8 mouse cellular contexts compared by ENCODE assay signal in the genomic region with DNA sequence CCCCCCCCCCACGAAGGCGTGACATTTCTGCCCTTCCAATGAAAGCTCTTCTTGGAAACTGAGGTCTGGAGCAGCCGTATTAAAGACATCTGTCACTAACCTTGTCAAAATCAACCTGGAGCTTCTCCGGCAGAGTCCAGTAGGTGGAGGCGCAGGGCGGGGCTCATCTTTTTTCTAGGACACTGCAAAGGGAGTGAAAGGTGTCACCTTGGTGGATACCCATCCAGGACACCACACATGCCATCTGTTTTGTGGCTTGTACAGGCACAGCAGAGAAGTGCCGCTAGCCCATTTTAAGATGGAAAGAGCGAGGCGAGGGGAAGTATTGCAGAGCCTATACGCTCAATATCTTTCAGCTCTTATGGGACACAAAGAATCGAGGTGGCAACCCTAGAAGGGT.
DNase-seq lines count a peak whose midpoint lies in the region; ATAC-seq and TF ChIP-seq lines count a peak whose summit lies in the region.

No protein-coding gene starts in this region.

- H3K4me1 ChIP-seq in heart, adult 2 months (ENCODE audit: control insufficient read depth, insufficient read depth, low read length), result no peaks in the 10 kb centered on the region
- peaks cover 1 to 3% of the 10 kb centered on the region in 2 experiments; a peak in 1 of 4 replicates for H3K4me1 ChIP-seq in ES-E14 (ENCODE audit: control insufficient read depth in 2 of 2, insufficient read depth in 2 of 2, low read length in 2 of 2, poor library complexity in 1 of 2)
- peaks cover 13% of the 10 kb centered on the region for H3K4me1 ChIP-seq in hindbrain, embryonic 13.5 days (replicated peaks)
- no peaks in the 10 kb centered on the region for H3K4me1 ChIP-seq in midbrain, embryonic 12.5 days

- no peak for DNase-seq in heart, adult 2 months
- no peak for DNase-seq in heart, adult 9 months (ENCODE audit: low spot score in 2 of 2)
- no peak for DNase-seq in ES-E14 (ENCODE audit: low read depth, low spot score)
- DNase-seq in embryo, embryonic 10.5 days (ENCODE audit: low spot score), result no peak
- DNase-seq in lung, postnatal 14 days, result no peak
- DNase-seq in lung, postnatal 4 days, result no peak

- no peak for TF ChIP-seq CTCF in heart, adult 2 months (IDR thresholded peaks at IDR 0.05)

- no peaks in the 10 kb centered on the region for H3K27me3 ChIP-seq in heart, adult 2 months (ENCODE audit: control insufficient read depth, insufficient read depth, low read length)
- H3K27me3 ChIP-seq in hindbrain, embryonic 13.5 days, result no peaks in the 10 kb centered on the region; the same call in 1 of the 2 replicates
- H3K27me3 ChIP-seq in midbrain, embryonic 12.5 days, result peaks cover 13% of the 10 kb centered on the region; the same call in 1 of the 2 replicates

- ATAC-seq in hindbrain, embryonic 13.5 days (ENCODE audit: low FRiP score), result peak; percentile 63
- ATAC-seq in midbrain, embryonic 12.5 days (ENCODE audit: low FRiP score, low read depth), result peak; percentile 58

- TF ChIP-seq POLR2A in heart, adult 2 months (IDR thresholded peaks at IDR 0.05; ENCODE audit: insufficient read depth, low read depth, low read length), result no peak

- H3K36me3 ChIP-seq in heart, adult 2 months (ENCODE audit: control insufficient read depth, insufficient read depth, low read length), result no peaks in the 10 kb centered on the region
- no peaks in the 10 kb centered on the region for H3K36me3 ChIP-seq in ES-E14 (ENCODE audit: control insufficient read depth, insufficient read depth, low read length, poor library complexity, severe bottlenecking)
- H3K36me3 ChIP-seq in hindbrain, embryonic 13.5 days, result no peaks in the 10 kb centered on the region
- no peaks in the 10 kb centered on the region for H3K36me3 ChIP-seq in midbrain, embryonic 12.5 days

- H3K4me3 ChIP-seq in heart, adult 2 months, result peak overlapping the region; percentile 36; the same call in 1 of the 2 replicates
- H3K4me3 ChIP-seq in ES-E14 (ENCODE audit: insufficient read depth in 1 of 2, low read depth in 1 of 2, low read length in 2 of 2, poor library complexity in 1 of 2, severe bottlenecking in 1 of 2), result peak overlapping the region; percentile 20 to 41; a peak in 3 of 4 replicates
- peak overlapping the region; percentile 41 for H3K4me3 ChIP-seq in hindbrain, embryonic 13.5 days
- H3K4me3 ChIP-seq in midbrain, embryonic 12.5 days, result peak overlapping the region; percentile 43

- intact Hi-C loops in heart, adult 2 months (cut with DNase I), result loop anchor here (1.0 to 2.0 kb wide), 2 partner anchors 100 to 338 kb away; no protein-coding TSS in a partner anchor

- H3K9ac ChIP-seq in heart, adult 2 months (ENCODE audit: low read depth, low read length), result no peak overlapping the region
- H3K9ac ChIP-seq in ES-E14 (ENCODE audit: insufficient read depth, low read depth, low read length, poor library complexity, severe bottlenecking), result no peak overlapping the region
- H3K9ac ChIP-seq in hindbrain, embryonic 13.5 days, result peak overlapping the region; percentile 66
- H3K9ac ChIP-seq in midbrain, embryonic 12.5 days (replicated peaks), result peak overlapping the region; percentile 53; the same call in 1 of the 2 replicates

- WGBS in heart, adult 2 months, result 39% methylated on average over 11 of the region's 11 CpGs
- 46% methylated on average over 11 of the region's 11 CpGs for WGBS in hindbrain, embryonic 13.5 days
- 43% methylated on average over 11 of the region's 11 CpGs for WGBS in midbrain, embryonic 12.5 days

- in situ Hi-C loops in ES-E14 (cut with MboI; ENCODE audit: low sequenced_read_pairs in 2 of 2, unreplicated experiment in 2 of 2), result no loop called here

- no peaks in the 10 kb centered on the region for H3K79me2 ChIP-seq in heart, adult 2 months (replicated peaks; ENCODE audit: control insufficient read depth, insufficient read depth, low read length)

- TF ChIP-seq EP300 in heart, adult 2 months (IDR thresholded peaks at IDR 0.05; ENCODE audit: insufficient read depth, low read depth, low read length), result no peak

- no peaks in the 10 kb centered on the region for H3K9me3 ChIP-seq in ES-E14 (ENCODE audit: control insufficient read depth, insufficient read depth, low read depth, low read length)
- H3K9me3 ChIP-seq in hindbrain, embryonic 13.5 days, result no peaks in the 10 kb centered on the region
- no peaks in the 10 kb centered on the region for H3K9me3 ChIP-seq in midbrain, embryonic 12.5 days

- H3K27ac ChIP-seq in heart, adult 2 months, result no peak overlapping the region
- H3K27ac ChIP-seq in ES-E14 (ENCODE audit: insufficient read depth, low read depth, low read length, poor library complexity, severe bottlenecking), result no peak overlapping the region
- 0 out of 2 replicates have a peak overlapping the region, but pooled peaks have one; percentile 12 for H3K27ac ChIP-seq in hindbrain, embryonic 13.5 days
- no peak overlapping the region for H3K27ac ChIP-seq in midbrain, embryonic 12.5 days (replicated peaks)

- peak overlapping the region; percentile 56 for H3K4me2 ChIP-seq in hindbrain, embryonic 13.5 days
- peak overlapping the region; percentile 62 for H3K4me2 ChIP-seq in midbrain, embryonic 12.5 days (replicated peaks)

TF ChIP-seq in ES-E14, 5 proteins besides CTCF, POLR2A, EP300 and RAD21:
- TF ChIP-seq HCFC1 (IDR thresholded peaks at IDR 0.05; ENCODE audit: borderline replicate concordance, insufficient read depth, low read length) (no peak), MAFK (IDR thresholded peaks at IDR 0.05; ENCODE audit: insufficient read depth, low read depth, low read length) (no peak), ZNF384 (IDR thresholded peaks at IDR 0.05; ENCODE audit: low read depth, low read length) (no peak), ZC3H11A (IDR thresholded peaks at IDR 0.05; ENCODE audit: borderline replicate concordance, low read depth, low read length) (no peak), CHD2 (IDR thresholded peaks at IDR 0.05; ENCODE audit: low read depth, low read length) (no peak)

Comparison
In these comparisons a context has a peak if more than half of its experiments do, and no peak if none do; other contexts are left out.
1. H3K9ac ChIP-seq: peak in hindbrain, embryonic 13.5 days (single experiment) and midbrain, embryonic 12.5 days (single experiment); none in heart, adult 2 months (single experiment) and ES-E14 (single experiment).
2. Peak in every context shown above with its lines, with median percentiles within 50 percentile points of each other: H3K4me3 ChIP-seq.